Mouse (Mus musculus) neutrophil, adult 5-6 weeks (primary cell): ENCODE data around the gene Rab36. TPM values are rescaled to one million over a fixed set of nuclear protein-coding genes. Genes with fewer than 3 reads are reported as not detected.

Source experiments
- ATAC-seq: fragments of 151-379, 151-347 bp; 2 replicates; pipeline ENCODE4 v1.8.0; 2017; ENCODE audit warnings: mild to moderate bottlenecking, moderate TSS enrichment; ENCODE audit not compliant: insufficient number of reproducible peaks, poor library complexity, low FRiP score, severe bottlenecking; ENCODE audit errors: extremely low read depth
- total RNA-seq: library from RNA; stranded (forward); fragments of 200-1000 nt; gene quantifications from 2 replicates; pipeline ENCODE4 v1.2.3, GENCODE M21; 2017

The Rab36 gene
- total RNA-seq, 1 experiment from 2014 or later: 0.47 TPM

DNA sequence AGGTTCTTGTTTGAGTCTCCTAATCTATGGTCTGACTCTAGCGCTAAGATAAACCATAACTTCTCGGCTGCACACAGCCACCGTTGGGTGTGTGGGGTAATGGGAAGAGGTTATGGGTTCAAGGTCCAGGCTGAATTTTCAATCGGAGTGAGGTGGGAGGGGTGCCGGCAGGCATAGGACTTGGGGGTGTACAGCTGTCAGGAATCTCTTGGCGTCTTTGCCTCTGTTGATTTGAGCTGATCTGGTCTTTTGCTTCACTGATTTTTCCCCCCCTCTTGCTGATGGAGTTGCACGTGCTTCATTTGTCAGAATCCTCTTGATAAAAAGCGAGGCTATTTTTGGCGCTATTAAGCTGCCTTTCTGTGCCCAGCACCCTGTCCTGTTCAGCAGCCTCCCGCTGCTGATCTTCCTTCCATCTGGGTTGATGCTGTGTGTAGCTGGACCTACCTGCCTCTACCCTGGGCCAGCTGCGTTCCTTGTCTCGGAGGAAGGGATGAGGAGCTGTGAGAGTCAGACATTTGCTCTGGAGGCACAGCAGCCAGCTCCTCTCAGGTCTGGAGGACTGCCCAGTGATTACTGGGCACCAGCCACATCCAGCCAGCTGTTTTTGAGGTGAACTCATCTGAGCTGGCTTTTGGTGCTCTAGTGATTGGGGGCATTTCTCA, 26.6 kb downstream of the Rab36 start:
- ATAC-seq: no peak

- ATAC-seq: no peak
These were observed 28.8 kb downstream of the Rab36 start for GRCm38 (mm10) chr10:75065691-75066090.

DNA sequence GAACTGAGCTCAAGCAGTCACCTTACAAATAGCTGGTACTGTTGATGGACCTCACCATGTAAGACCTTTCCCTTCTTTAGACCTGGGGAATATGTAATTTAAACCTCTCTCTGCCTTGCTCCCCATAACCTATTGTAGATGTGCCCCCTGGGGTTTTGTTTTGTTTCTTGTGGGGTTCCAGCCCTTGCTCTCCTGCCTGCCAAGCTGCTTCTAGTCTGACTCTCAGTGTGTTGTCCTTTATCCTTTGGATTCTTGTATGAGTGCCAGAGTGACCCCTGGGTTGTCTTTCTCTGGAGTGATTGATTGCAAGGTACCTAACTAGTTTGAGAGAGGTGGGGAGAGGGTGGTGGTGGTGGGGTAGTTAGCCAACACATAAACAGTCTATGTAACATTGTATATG, 30.6 kb downstream of the Rab36 start:
- no peak for ATAC-seq

GRCm38 (mm10) chr10:75068086-75068485, 31.2 kb downstream of the Rab36 start:
- no peak for ATAC-seq

- ATAC-seq: no peak
These were observed 31.9 kb downstream of the Rab36 start for GRCm38 (mm10) chr10:75068624-75069328.

GRCm38 (mm10) chr10:75070281-75070976, 33.6 kb downstream of the Rab36 start:
- no peak for ATAC-seq

DNA sequence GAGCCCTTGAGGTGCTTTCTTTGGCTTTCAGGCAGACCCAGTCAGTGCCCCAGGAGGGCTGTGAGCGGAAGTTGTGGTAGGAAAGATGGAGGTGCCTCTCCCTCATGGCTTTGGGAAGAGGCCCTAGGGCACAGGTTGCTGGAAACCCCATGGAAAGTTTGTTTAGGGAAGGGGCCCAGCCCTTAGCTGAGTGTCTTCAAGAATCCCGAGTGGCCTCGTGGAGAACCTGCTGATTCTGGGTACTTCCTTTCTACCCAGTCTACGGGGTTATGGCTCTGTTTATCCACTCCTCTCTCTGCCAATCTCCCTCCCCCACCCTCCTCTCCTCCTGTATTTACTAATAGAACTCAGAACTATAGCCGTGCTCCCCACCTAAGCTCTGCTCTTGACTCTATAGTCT, 38.8 kb downstream of the Rab36 start:
- ATAC-seq: no peak

DNA sequence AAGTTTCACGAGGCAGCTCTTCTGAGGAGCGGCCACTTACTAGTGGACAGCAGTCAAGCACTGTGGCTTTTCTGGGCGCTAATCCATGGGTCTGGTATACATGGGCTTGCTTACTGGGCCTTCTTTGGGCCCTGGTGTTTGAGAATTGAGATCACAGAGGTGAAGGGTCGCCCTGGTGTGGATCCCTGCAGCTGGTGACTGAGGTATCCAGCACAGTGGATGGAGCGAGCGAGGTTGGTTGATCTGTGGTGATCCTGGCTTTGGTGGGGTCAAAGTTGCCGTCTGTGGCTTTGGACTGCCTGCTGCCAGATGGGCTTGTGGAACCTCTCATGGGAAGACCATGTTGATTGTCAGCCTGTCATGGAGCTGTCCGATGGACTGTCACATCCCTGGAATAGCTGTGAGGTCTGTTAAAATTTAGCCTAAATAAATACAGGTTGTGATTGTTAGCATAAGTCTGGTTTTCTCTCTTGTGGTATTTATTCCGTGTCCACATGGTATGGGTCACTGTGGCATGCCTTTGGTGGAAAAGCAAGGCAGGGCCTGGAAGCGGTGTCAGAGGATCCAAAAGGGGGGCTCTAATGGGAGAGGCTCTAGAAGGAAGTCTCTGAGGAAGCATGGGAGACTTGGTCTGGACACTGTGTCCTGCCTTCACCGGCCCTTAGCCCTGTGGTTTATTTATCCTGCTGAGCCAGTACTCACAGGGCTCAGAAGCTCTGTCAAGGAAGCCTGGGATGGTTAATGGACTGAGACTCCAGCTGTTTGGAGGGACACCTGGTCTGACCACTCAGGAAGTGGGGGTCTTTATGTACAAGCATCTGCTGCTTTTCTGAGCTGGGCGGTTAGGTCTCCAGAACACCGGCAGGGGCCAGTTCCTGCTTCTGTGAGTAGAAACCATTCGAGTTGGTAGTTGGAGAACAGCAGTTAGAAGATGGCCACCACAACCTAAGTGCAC, 41.6 kb downstream of the Rab36 start:
- ATAC-seq: no peak

DNA sequence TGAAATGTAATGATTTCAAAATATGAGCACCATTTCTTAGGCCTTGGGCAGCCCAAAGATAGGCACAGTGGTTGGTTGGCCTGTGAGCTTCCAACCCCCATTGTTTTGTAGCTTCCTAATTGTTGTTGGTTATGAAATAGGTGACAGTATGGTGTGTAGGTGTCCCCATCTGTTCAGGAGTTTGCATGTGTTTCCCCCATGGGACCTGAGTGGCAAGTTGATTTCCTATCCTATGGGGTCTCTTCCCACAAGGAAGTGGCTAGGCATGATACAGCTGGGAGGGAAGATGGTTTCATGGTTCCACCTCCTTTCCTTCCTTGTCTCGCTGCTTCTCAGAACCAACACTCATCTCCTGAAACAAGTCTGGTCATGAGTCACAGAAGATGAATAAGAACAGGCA, 48.5 kb downstream of the Rab36 start:
- no peak for ATAC-seq

DNA sequence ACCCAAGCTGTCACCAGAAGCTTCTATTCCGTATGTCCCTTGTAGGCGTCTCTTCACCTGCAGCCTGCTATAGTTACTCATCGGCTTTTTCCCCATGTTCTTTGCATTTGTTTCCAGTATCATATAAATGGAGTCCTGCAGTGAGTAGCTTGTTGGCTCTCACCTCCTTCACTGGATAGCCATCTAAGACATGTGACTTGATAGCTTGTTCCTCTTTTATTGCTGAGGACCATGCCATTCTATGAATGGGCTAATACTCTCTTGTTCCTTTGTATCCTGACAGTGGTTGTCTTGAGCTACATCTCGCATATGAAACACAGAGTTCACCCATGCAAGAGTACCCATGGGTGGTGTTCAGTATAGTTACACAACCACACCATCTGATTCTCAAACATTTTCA, 51.6 kb downstream of the Rab36 start:
- no peak for ATAC-seq

GRCm38 (mm10) chr10:75091478-75092152, 54.8 kb downstream of the Rab36 start:
- no peak for ATAC-seq

DNA sequence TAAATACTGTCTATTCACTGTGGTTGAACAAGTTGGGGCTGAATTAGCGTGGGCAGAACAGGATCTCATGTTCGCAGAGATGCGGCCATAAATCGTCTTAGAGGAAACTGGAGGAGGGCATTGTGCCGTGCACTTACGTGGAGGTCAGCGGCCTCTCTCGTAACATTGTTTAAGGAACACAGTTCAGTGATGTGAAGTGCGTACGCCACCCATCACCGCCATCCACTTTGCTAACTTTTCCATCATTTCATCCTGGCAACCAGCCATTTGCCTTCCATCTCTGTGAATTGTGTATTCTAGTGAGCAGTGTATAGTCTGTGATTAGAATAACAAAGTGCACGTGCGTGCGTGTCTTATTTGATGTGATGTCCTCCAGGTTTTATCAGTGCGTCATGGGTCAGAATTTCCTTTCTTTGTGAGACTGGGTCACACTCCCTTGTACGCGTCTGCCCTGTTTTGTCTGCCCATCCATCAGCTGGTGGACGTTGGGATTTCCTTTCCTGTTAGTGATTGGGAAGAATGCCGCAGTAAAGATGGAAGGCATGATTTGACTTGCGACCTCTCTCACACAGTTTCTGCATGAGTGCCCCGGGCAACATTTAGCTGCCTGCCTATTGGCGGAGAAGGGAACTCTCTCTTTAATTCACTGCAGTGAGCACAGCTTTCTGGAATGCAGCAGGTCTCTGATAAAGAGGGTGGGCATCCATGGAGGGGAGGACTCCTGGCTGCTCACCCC, 56.6 kb downstream of the Rab36 start:
- ATAC-seq: no peak

DNA sequence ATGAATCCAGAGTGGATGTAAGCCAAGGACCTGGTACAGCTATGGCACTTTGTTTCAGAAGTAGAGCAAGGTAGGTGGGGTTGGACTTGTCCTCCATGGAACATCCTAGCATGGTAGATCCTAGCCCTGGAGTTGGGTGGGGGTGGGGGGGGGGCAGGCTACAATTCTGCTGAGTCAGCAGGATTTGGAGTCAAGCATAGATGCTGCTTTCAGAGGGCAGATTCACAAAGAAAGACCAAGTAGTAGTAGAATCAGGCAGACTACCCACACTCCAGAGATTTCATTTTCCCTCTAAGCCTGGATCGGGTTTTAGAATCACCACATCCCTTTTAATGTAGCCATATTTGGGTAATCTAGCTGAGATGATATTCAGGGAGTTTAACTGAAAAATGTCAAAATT, 57.5 kb downstream of the Rab36 start:
- no peak for ATAC-seq

GRCm38 (mm10) chr10:75095216-75095615, 58.4 kb downstream of the Rab36 start:
- no peak for ATAC-seq

GRCm38 (mm10) chr10:75098446-75099183, 61.8 kb downstream of the Rab36 start:
- no peak for ATAC-seq

DNA sequence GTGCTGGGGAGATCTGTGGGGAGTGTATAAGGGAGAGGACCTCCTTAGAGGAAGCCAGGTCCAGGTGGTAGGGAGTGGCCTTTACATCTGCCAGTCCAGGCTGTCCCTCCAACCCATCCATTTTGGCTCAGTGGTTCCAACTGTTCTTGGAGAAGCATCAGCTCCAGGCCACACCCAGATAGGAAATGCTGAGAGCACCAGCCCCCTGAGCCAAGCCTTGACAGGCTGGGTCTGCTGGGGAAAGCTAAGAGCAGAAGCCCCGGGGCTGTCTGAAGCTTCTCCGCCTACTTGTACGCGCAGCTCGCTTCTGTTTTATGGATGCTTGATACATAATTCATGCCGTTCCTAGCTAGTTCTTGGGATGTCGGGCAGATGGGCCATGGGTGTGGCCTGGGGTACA, 63.4 kb downstream of the Rab36 start:
- no peak for ATAC-seq

- no peak for ATAC-seq
These were observed 66.6 kb downstream of the Rab36 start for GRCm38 (mm10) chr10:75103502-75103901.
